Mouse (Mus musculus) neutrophil, adult 83 days (primary cell): Measurements from ENCODE around the gene Med14. TPM values are rescaled to one million over a fixed set of nuclear protein-coding genes. Genes with fewer than 3 reads are reported as not detected.

Experiments used
- total RNA-seq, 2 experiments: library from RNA; stranded (reverse); gene quantifications; one replicate each; pipeline ENCODE4 v1.2.4; 2023

Gene Med14
- 10 to 100 TPM; 31.2 to 32.6 TPM for total RNA-seq

DNA sequence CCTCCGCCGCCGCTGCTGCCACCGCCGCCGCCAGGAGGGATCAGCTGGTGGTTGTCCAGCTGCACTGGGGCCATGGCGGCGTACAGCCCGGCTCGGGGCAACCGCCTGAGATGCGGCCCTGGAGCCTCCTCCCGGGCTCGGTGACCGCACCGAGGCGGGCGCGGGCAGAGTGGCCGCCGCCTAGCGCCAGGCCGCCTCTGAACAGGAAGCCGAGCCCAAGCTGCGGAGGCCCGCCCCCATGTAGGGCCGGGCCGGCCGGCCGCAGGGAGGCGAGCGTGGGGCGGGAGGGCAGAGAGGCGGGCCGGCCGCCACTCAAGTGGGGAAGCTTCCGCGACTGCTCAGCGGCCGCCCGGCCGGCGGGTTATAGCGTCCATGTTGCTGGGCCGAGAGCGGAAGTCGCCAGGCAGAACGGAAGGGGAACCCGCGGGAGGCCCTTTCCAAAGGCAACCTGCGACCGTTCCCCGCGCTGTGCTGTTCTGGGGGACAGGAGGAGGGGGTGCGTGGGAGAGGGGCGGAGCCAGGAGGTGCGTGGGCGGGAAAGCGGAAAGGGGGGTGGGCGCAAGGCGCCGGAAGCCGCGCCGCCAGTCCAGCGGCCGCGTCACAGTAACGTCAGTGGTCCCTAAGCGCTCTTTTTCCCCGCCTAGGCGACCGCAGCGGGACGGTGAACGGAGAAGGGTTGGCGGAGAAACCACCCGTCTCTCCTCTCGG is at the start of gene Med14:
Med14 (minus strand) TSS at position 448 of the 708 bp plus-strand sequence.

DNA sequence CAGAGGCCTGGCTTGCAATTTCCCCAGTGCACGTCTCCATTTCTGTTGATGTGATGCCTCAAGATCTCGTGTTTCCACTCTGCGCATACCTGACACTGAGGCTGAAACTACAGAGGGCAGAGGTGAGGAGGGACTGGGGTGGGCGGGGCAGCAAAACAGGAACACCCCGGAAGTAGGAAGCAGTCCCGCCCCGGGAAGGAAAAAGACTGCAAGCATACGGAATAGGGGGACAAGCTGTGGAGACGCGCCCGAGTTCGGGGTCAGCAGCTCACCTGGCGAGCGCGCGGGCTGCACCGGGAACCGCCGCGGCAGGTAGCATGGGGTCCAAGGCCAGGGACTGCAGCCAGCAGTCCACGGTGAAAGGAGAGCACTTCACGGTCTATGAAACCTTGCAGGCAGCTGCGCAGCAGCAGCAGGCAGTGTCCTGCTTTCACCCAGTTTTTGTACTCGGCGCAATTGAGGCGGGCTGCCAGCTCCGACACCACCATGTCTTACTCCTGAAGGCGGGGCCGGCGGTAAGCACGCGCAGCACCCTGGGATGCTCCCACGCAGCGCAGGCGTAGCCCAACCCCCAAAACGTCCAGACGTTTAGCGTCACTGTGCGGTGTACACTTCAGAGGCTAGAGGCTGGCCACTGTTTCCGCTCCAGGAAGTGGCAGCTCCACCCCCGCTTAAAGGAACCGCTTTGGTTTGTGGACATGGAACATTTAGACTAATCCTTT is 88.7 kb downstream of the Med14 start, which contains the start of gene 1810030O07Rik:
1810030O07Rik (minus strand) TSS at position 615 of the 722 bp plus-strand sequence.

Other genes with a start within 250 kb of the Med14 start
- 10 to 100 TPM; 89.4 to 89.5 TPM for gene Atp6ap2, start 174.3 kb downstream of the Med14 start, total RNA-seq
- 10 to 100 TPM; 11.0 to 19.2 TPM for gene 1810030O07Rik, start 88.4 kb downstream of the Med14 start, total RNA-seq